Mouse (Mus musculus) heart, postnatal 0 days (tissue): ENCODE measurements at regions not wholly inside any gene's neighbourhood (a gene's known extent, or its start where the extent isn't known, plus 50 kb on each side); places are given as distances from the start of the nearest gene placed in this dataset.

ENCODE experiments used
- CTCF ChIP-seq: IDR thresholded peaks from 2 replicates; pipeline ENCODE4 v1.5.1; 2016; ENCODE audit warnings: antibody characterized with exemption, control low read depth, low read depth
- EP300 ChIP-seq: IDR thresholded peaks from 2 replicates; pipeline ENCODE4 v1.6.1; 2016; ENCODE audit warnings: antibody characterized with exemption, low read depth

GRCm38 (mm10) chr11:63537693-63538092 is 384.4 kb downstream of the Hs3st3b1 start:
- TF ChIP-seq CTCF (no peak), EP300 (no peak)
